In the genomic region with DNA sequence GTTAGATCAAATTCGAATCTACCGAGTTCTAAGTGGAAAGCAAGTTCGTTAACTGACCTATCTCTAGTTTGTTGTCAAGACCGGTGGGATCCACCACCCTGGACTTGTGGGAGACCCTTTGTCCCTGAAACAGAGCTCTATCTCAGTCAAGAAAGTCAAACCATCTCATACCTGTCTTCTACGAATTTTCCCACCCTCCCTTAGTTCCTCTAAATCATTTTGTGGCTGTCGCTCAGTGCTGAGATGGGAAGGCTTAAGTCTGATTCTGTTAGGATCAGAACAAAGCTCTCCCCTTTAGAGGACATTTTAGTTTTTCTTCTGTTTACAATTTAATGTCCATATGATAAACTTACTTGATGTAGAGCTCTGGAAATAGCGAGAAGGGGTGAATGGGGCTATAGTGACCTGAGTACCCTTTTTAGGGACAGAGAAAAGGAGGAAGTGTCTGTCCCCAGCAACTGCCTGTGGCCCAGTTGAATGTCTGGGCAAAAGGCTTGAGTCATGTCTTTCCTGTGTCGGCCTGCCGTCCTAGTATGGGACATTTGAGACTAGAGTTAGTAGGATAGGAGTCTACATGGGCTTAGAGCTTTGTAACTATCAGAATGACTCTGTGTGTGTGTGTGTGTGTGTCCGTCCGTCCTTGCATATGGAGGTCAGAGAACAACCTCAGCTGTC, we compare ENCODE assay signal across 8 mouse cellular contexts. TPM values are rescaled to one million over a fixed set of nuclear protein-coding genes. Genes with fewer than 3 reads are reported as not detected.
A peak's percentile ranks its signal among the peaks of the same experiment; 100 is the strongest.
DNase-seq lines count a peak whose midpoint lies in the region; ATAC-seq and TF ChIP-seq lines count a peak whose summit lies in the region.

No protein-coding gene starts in this region.

- H3K27me3 ChIP-seq in embryonic facial prominence, embryonic 13.5 days = no peaks in the 10 kb centered on the region
- no peaks in the 10 kb centered on the region for H3K27me3 ChIP-seq in intestine, embryonic 16.5 days (replicated peaks; ENCODE audit: control insufficient read depth, insufficient read depth, low read length)
- no peaks in the 10 kb centered on the region for H3K27me3 ChIP-seq in neural tube, embryonic 14.5 days (ENCODE audit: control insufficient read depth, insufficient read depth, low read length)

- TF ChIP-seq CTCF in lung, adult 2 months (IDR thresholded peaks at IDR 0.05; ENCODE audit: insufficient read depth, low read length) = no peak

- peak overlapping the region; percentile 83 for H3K9ac ChIP-seq in embryonic facial prominence, embryonic 13.5 days
- H3K9ac ChIP-seq in intestine, embryonic 16.5 days (ENCODE audit: low read depth, low read length) = peak overlapping the region; percentile 87
- H3K9ac ChIP-seq in neural tube, embryonic 14.5 days (replicated peaks; ENCODE audit: low read depth, low read length) = peak overlapping the region; percentile 80

- peaks cover 7% of the 10 kb centered on the region for H3K4me1 ChIP-seq in lung, adult 2 months (ENCODE audit: control insufficient read depth, insufficient read depth, low read length)
- peaks cover 26% of the 10 kb centered on the region for H3K4me1 ChIP-seq in embryonic facial prominence, embryonic 13.5 days
- peaks cover 24% of the 10 kb centered on the region; the same call in 1 of the 2 replicates for H3K4me1 ChIP-seq in intestine, embryonic 16.5 days (ENCODE audit: control insufficient read depth, insufficient read depth, low read length)
- peaks cover 7% of the 10 kb centered on the region; the same call in 1 of the 2 replicates for H3K4me1 ChIP-seq in neural tube, embryonic 14.5 days (ENCODE audit: control insufficient read depth, insufficient read depth, low read length)

- WGBS in lung, adult 2 months = 57% methylated on average over 11 of the region's 11 CpGs
- WGBS in embryonic facial prominence, embryonic 13.5 days = 55% methylated on average over 11 of the region's 11 CpGs
- WGBS in intestine, embryonic 16.5 days = 61% methylated on average over 11 of the region's 11 CpGs
- 68% methylated on average over 11 of the region's 11 CpGs for WGBS in neural tube, embryonic 14.5 days

- TF ChIP-seq POLR2A in lung, adult 2 months (IDR thresholded peaks at IDR 0.05; ENCODE audit: borderline replicate concordance, extremely low read depth, low read depth, low read length) = no peak

- peak overlapping the region; percentile 98 for H3K4me2 ChIP-seq in embryonic facial prominence, embryonic 13.5 days
- peak overlapping the region; percentile 90 for H3K4me2 ChIP-seq in intestine, embryonic 16.5 days (ENCODE audit: low read depth, low read length)
- peak overlapping the region; percentile 66 for H3K4me2 ChIP-seq in neural tube, embryonic 14.5 days (ENCODE audit: low read depth, low read length)

- H3K9me3 ChIP-seq in embryonic facial prominence, embryonic 13.5 days = no peaks in the 10 kb centered on the region
- no peaks in the 10 kb centered on the region for H3K9me3 ChIP-seq in intestine, embryonic 16.5 days (ENCODE audit: control insufficient read depth, low read length)
- no peaks in the 10 kb centered on the region for H3K9me3 ChIP-seq in neural tube, embryonic 14.5 days (ENCODE audit: control insufficient read depth, low read length)

- H3K4me3 ChIP-seq in lung, adult 2 months (replicated peaks; ENCODE audit: extremely low read depth, low read depth, low read length) = peak overlapping the region; percentile 93
- H3K4me3 ChIP-seq in embryonic facial prominence, embryonic 13.5 days = peak overlapping the region; percentile 64
- peak overlapping the region; percentile 90 for H3K4me3 ChIP-seq in intestine, embryonic 16.5 days (ENCODE audit: low read length)
- peak overlapping the region; percentile 62 for H3K4me3 ChIP-seq in neural tube, embryonic 14.5 days (ENCODE audit: low read depth, low read length)

- H3K36me3 ChIP-seq in embryonic facial prominence, embryonic 13.5 days = no peaks in the 10 kb centered on the region
- no peaks in the 10 kb centered on the region for H3K36me3 ChIP-seq in intestine, embryonic 16.5 days (ENCODE audit: control insufficient read depth, insufficient read depth, low read length)
- no peaks in the 10 kb centered on the region for H3K36me3 ChIP-seq in neural tube, embryonic 14.5 days (ENCODE audit: control insufficient read depth, insufficient read depth, low read length)

- ATAC-seq in embryonic facial prominence, embryonic 13.5 days (ENCODE audit: insufficient number of reproducible peaks, insufficient read depth, low FRiP score, low TSS enrichment, low read depth) = no peak
- no peak for ATAC-seq in intestine, embryonic 16.5 days
- ATAC-seq in neural tube, embryonic 14.5 days (ENCODE audit: low read depth) = no peak

- DNase-seq in lung, adult 2 months = no peak
- DNase-seq in lung, postnatal 14 days = no peak
- DNase-seq in frontal cortex, postnatal 25 days (ENCODE audit: low spot score in 2 of 2) = no peak
- no peak for DNase-seq in adrenal gland, postnatal 10 days
- DNase-seq in left cerebral cortex, adult 8-10 months (ENCODE audit: low spot score in 2 of 2) = no peak

- no peak overlapping the region for H3K27ac ChIP-seq in embryonic facial prominence, embryonic 13.5 days
- H3K27ac ChIP-seq in intestine, embryonic 16.5 days (ENCODE audit: low read length) = peak overlapping the region; percentile 98; the same call in 1 of the 2 replicates
- H3K27ac ChIP-seq in neural tube, embryonic 14.5 days (ENCODE audit: low read depth, low read length) = peak overlapping the region; percentile 80; the same call in 1 of the 2 replicates

RNA-seq across cellular contexts. Expression of a gene that starts 2.2 kb away (rescaled TPM):
- 6.9 and 9.0 TPM in 2 replicates for polyA plus RNA-seq in lung, adult 2 months (2012; rRNA removed)
- polyA plus RNA-seq in embryonic facial prominence, embryonic 13.5 days (2015; fragmentation: Nextera tagmentation; extraction: Ambion mirVana) = 7.0 and 7.6 TPM in 2 replicates
- 5.9 and 6.0 TPM in 2 replicates for polyA plus RNA-seq in intestine, embryonic 16.5 days (2015; fragmentation: Nextera tagmentation; extraction: Ambion mirVana)
- polyA plus RNA-seq in neural tube, embryonic 14.5 days (2014; fragmentation: Nextera tagmentation; extraction: Ambion mirVana) = 15.6 and 22.2 TPM in 2 replicates
- total RNA-seq in adrenal gland, postnatal 10 days (2021) = 10 to 100 TPM; 12.4 to 14.3 TPM
- total RNA-seq in left cerebral cortex, adult 8-10 months (2022) = 10 to 100 TPM; 65.4 to 79.2 (median 69.7) TPM
